8 mouse cellular contexts compared by ENCODE assay signal in the genomic region with DNA sequence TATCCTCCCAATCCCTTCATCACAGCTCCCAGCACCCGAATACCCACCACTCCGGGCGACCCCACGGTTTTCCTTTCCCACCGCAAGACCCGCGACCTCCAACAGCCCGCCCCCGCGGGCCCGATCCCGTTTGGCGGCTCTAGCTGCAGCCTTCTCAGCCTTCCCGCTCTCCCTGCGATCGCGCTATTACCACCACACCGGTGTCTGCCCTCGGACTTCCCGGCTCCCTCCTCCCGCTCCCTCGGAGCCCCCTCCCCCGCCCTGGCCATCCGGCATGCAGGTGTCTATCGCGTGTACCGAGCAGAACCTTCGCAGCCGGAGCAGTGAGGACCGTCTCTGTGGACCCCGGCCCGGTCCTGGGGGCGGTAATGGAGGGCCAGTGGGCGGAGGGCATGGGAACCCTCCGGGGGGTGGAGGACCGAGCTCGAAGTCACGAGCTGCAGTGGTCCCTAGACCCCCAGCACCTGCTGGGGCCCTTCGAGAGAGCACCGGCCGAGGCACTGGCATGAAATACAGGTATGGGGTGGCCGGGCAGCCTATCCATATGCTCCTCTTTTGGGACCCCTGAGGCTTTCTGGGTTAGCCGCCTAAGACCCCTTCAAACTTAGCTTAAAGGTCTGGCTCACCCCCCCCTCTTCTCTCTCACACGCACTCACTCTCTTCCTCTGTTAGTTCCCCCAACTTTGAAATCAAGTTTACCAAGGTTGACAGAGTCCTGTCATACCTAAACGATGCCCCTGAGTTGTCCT. TPM values are rescaled to one million over a fixed set of nuclear protein-coding genes. Genes with fewer than 3 reads are reported as not detected.
A peak's percentile ranks its signal among the peaks of the same experiment; 100 is the strongest.
DNase-seq lines count a peak whose midpoint lies in the region; ATAC-seq and TF ChIP-seq lines count a peak whose summit lies in the region.

No protein-coding gene starts in this region.

- TF ChIP-seq EP300 in lung, postnatal 0 days (IDR thresholded peaks at IDR 0.05): no peak

- WGBS in neural tube, embryonic 11.5 days: under 1% methylated on average over 42 of the region's 45 CpGs
- WGBS in hindbrain, embryonic 10.5 days: 1% methylated on average over 45 of the region's 45 CpGs
- 4% methylated on average over 44 of the region's 45 CpGs for WGBS in lung, postnatal 0 days

- no peaks in the 10 kb centered on the region for H3K36me3 ChIP-seq in neural tube, embryonic 11.5 days (ENCODE audit: control insufficient read depth, insufficient read depth, low read length)
- H3K36me3 ChIP-seq in hindbrain, embryonic 10.5 days: no peaks in the 10 kb centered on the region
- no peaks in the 10 kb centered on the region for H3K36me3 ChIP-seq in lung, postnatal 0 days (ENCODE audit: insufficient read depth, low read length)

- TF ChIP-seq CTCF in lung, postnatal 0 days (IDR thresholded peaks at IDR 0.05): no peak

- H3K27ac ChIP-seq in neural tube, embryonic 11.5 days (ENCODE audit: low read depth, low read length): no peak overlapping the region
- peak overlapping the region; percentile 86 for H3K27ac ChIP-seq in hindbrain, embryonic 10.5 days
- no peak overlapping the region for H3K27ac ChIP-seq in lung, postnatal 0 days (ENCODE audit: low read length)

- ATAC-seq in neural tube, embryonic 11.5 days (ENCODE audit: insufficient read depth, low FRiP score, low TSS enrichment): no peak
- ATAC-seq in lung, postnatal 0 days: no peak; the same call in 1 of the 2 replicates

- peak overlapping the region; percentile 97 for H3K4me2 ChIP-seq in neural tube, embryonic 11.5 days (ENCODE audit: low read depth)
- H3K4me2 ChIP-seq in lung, postnatal 0 days (replicated peaks; ENCODE audit: low read depth, low read length): peak overlapping the region; percentile 99

- H3K4me3 ChIP-seq in neural tube, embryonic 11.5 days (ENCODE audit: low read depth, low read length): peak overlapping the region; percentile 50
- H3K4me3 ChIP-seq in hindbrain, embryonic 10.5 days: peak overlapping the region; percentile 58
- peak overlapping the region; percentile 48 for H3K4me3 ChIP-seq in lung, postnatal 0 days (ENCODE audit: low read depth, low read length)

- peaks cover 27% of the 10 kb centered on the region for H3K4me1 ChIP-seq in neural tube, embryonic 11.5 days (ENCODE audit: control insufficient read depth, insufficient read depth, low read length)
- peaks cover 61% of the 10 kb centered on the region for H3K4me1 ChIP-seq in hindbrain, embryonic 10.5 days (replicated peaks)
- H3K4me1 ChIP-seq in lung, postnatal 0 days (ENCODE audit: insufficient read depth, low read depth, low read length): peaks cover 20% of the 10 kb centered on the region

- H3K27me3 ChIP-seq in neural tube, embryonic 11.5 days (ENCODE audit: control insufficient read depth, insufficient read depth, low read length): peaks cover 19% of the 10 kb centered on the region
- peaks cover 53% of the 10 kb centered on the region for H3K27me3 ChIP-seq in hindbrain, embryonic 10.5 days (ENCODE audit: insufficient read depth, poor library complexity, severe bottlenecking)
- H3K27me3 ChIP-seq in lung, postnatal 0 days (replicated peaks; ENCODE audit: insufficient read depth, low read length): no peaks in the 10 kb centered on the region

- H3K9ac ChIP-seq in neural tube, embryonic 11.5 days (ENCODE audit: low read length): peak overlapping the region; percentile 67
- peak overlapping the region; percentile 37; the same call in 1 of the 2 replicates for H3K9ac ChIP-seq in lung, postnatal 0 days (replicated peaks; ENCODE audit: low read depth)

- H3K9me3 ChIP-seq in neural tube, embryonic 11.5 days (ENCODE audit: control insufficient read depth, low read length): no peaks in the 10 kb centered on the region
- H3K9me3 ChIP-seq in hindbrain, embryonic 10.5 days: no peaks in the 10 kb centered on the region
- H3K9me3 ChIP-seq in lung, postnatal 0 days (ENCODE audit: low read length): no peaks in the 10 kb centered on the region

- DNase-seq in adrenal gland, postnatal 14 days: peak; percentile 57
- no peak for DNase-seq in adrenal gland, adult (ENCODE audit: inconsistent age in 2 of 2, low spot score in 1 of 2)
- no peak for DNase-seq in neural tube, embryonic 11.5 days (ENCODE audit: low spot score)
- DNase-seq in neural tube, embryonic 10.5 days (ENCODE audit: extremely low spot score, low spot score): no peak
- no peak for DNase-seq in hindbrain, embryonic 10.5 days (ENCODE audit: low spot score)
- DNase-seq in lung, postnatal 0 days (ENCODE audit: low spot score): peak; percentile 32
- DNase-seq in thymus, postnatal 0 days (ENCODE audit: low spot score): peak; percentile 38
- no peak for DNase-seq in B cell, adult 2 months

RNA-seq across cellular contexts. Expression of a gene that starts 0.5 kb away (rescaled TPM):
- total RNA-seq in adrenal gland, postnatal 14 days (2021): 6.6 and 6.9 TPM in 2 replicates
- polyA plus RNA-seq in neural tube, embryonic 11.5 days (2014; fragmentation: Nextera tagmentation; extraction: Ambion mirVana): 3.1 and 3.6 TPM in 2 replicates
- polyA plus RNA-seq in hindbrain, embryonic 10.5 days (2016; fragmentation: Nextera tagmentation; extraction: Ambion mirVana): 1.2 and 2.7 TPM in 2 replicates
- 0.86 and 0.93 TPM in 2 replicates for polyA plus RNA-seq in lung, postnatal 0 days (2015; fragmentation: Nextera tagmentation; extraction: Ambion mirVana)
- 0.18 and 0.24 TPM in 2 replicates for polyA plus RNA-seq in thymus, postnatal 0 days (2015; fragmentation: Nextera tagmentation; extraction: Ambion mirVana)

RNA-seq across cellular contexts. Expression of a gene that starts 2.8 kb away (rescaled TPM):
- 82.9 and 83.2 TPM in 2 replicates for total RNA-seq in adrenal gland, postnatal 14 days (2021)
- polyA plus RNA-seq in neural tube, embryonic 11.5 days (2014; fragmentation: Nextera tagmentation; extraction: Ambion mirVana): 195 and 215 TPM in 2 replicates
- 189 and 208 TPM in 2 replicates for polyA plus RNA-seq in hindbrain, embryonic 10.5 days (2016; fragmentation: Nextera tagmentation; extraction: Ambion mirVana)
- polyA plus RNA-seq in lung, postnatal 0 days (2015; fragmentation: Nextera tagmentation; extraction: Ambion mirVana): 109 TPM in 2 replicates
- 132 and 138 TPM in 2 replicates for polyA plus RNA-seq in thymus, postnatal 0 days (2015; fragmentation: Nextera tagmentation; extraction: Ambion mirVana)

RNA-seq across cellular contexts. Expression of a gene that starts 3.0 kb away (rescaled TPM):
- 9.0 and 10.7 TPM in 2 replicates for total RNA-seq in adrenal gland, postnatal 14 days (2021)
- polyA plus RNA-seq in neural tube, embryonic 11.5 days (2014; fragmentation: Nextera tagmentation; extraction: Ambion mirVana): 23.5 TPM in 2 replicates
- polyA plus RNA-seq in hindbrain, embryonic 10.5 days (2016; fragmentation: Nextera tagmentation; extraction: Ambion mirVana): 34.2 and 36.7 TPM in 2 replicates
- 5.0 and 5.5 TPM in 2 replicates for polyA plus RNA-seq in lung, postnatal 0 days (2015; fragmentation: Nextera tagmentation; extraction: Ambion mirVana)
- 22.4 and 22.8 TPM in 2 replicates for polyA plus RNA-seq in thymus, postnatal 0 days (2015; fragmentation: Nextera tagmentation; extraction: Ambion mirVana)

RNA-seq across cellular contexts. Expression of a gene that starts 13.7 kb away (rescaled TPM):
- 4.1 and 5.4 TPM in 2 replicates for total RNA-seq in adrenal gland, postnatal 14 days (2021)
- 27.8 and 28.8 TPM in 2 replicates for polyA plus RNA-seq in neural tube, embryonic 11.5 days (2014; fragmentation: Nextera tagmentation; extraction: Ambion mirVana)
- polyA plus RNA-seq in hindbrain, embryonic 10.5 days (2016; fragmentation: Nextera tagmentation; extraction: Ambion mirVana): 18.0 and 19.9 TPM in 2 replicates
- polyA plus RNA-seq in lung, postnatal 0 days (2015; fragmentation: Nextera tagmentation; extraction: Ambion mirVana): 5.7 and 6.6 TPM in 2 replicates
- 6.8 and 8.3 TPM in 2 replicates for polyA plus RNA-seq in thymus, postnatal 0 days (2015; fragmentation: Nextera tagmentation; extraction: Ambion mirVana)

RNA-seq across cellular contexts. Expression of a gene that starts 42.6 kb away (rescaled TPM):
- total RNA-seq in adrenal gland, postnatal 14 days (2021): 109 and 118 TPM in 2 replicates
- polyA plus RNA-seq in neural tube, embryonic 11.5 days (2014; fragmentation: Nextera tagmentation; extraction: Ambion mirVana): 57.3 and 60.1 TPM in 2 replicates
- polyA plus RNA-seq in hindbrain, embryonic 10.5 days (2016; fragmentation: Nextera tagmentation; extraction: Ambion mirVana): 45.1 and 46.9 TPM in 2 replicates
- polyA plus RNA-seq in lung, postnatal 0 days (2015; fragmentation: Nextera tagmentation; extraction: Ambion mirVana): 29.9 and 38.4 TPM in 2 replicates
- polyA plus RNA-seq in thymus, postnatal 0 days (2015; fragmentation: Nextera tagmentation; extraction: Ambion mirVana): 10.7 and 13.2 TPM in 2 replicates

Comparison
In these comparisons a context has a peak if more than half of its experiments do, and no peak if none do; other contexts are left out.
1. DNase-seq: peak in adrenal gland, postnatal 14 days (single experiment), lung, postnatal 0 days (single experiment) and thymus, postnatal 0 days (single experiment); none in adrenal gland, adult (0 of 2), neural tube, embryonic 11.5 days (single experiment), neural tube, embryonic 10.5 days (single experiment), hindbrain, embryonic 10.5 days (single experiment) and B cell, adult 2 months (0 of 2).
2. Peak in every context shown above with its lines, with median percentiles within 50 percentile points of each other: H3K4me3 ChIP-seq.